Mouse (Mus musculus) kidney, postnatal 0 days (tissue): ENCODE data around the gene Hamp. TPM values are rescaled to one million over a fixed set of nuclear protein-coding genes. Genes with fewer than 3 reads are reported as not detected.

Experiments
- ATAC-seq: fragments of 200-750 bp; cut with Nextera tagmentation; replicated peaks from 2 replicates; pipeline ENCODE4 v1.8.0; 2017; ENCODE audit warnings: low read depth, moderate number of reproducible peaks, moderate TSS enrichment, moderate library complexity; ENCODE audit not compliant: low FRiP score
- DNase-seq: peaks from one replicate; pipeline ENCODE4 v3.0.0-alpha.2; 2016; ENCODE audit warnings: low spot score
- H3K27ac ChIP-seq: fragments of 300-500 bp; sonication (generic); 2 replicates; pipeline ENCODE4 v1.5.1; 2014; ENCODE audit warnings: mild to moderate bottlenecking
- H3K27me3 ChIP-seq: fragments of 300-500 bp; sonication (generic); 2 replicates; pipeline ENCODE4 v1.6.1; 2014; ENCODE audit warnings: low read length, mixed read lengths; ENCODE audit not compliant: insufficient read depth
- H3K36me3 ChIP-seq: fragments of 300-500 bp; sonication (generic); 2 replicates; pipeline ENCODE4 v1.6.1; 2014; ENCODE audit warnings: low read length, mixed read lengths; ENCODE audit not compliant: insufficient read depth
- H3K4me1 ChIP-seq: fragments of 300-500 bp; sonication (generic); replicated peaks from 2 replicates; pipeline ENCODE4 v1.6.1; 2014; ENCODE audit warnings: antibody characterized with exemption, low read length, mixed read lengths; ENCODE audit not compliant: insufficient read depth
- H3K4me2 ChIP-seq: fragments of 300-500 bp; sonication (generic); 2 replicates; pipeline ENCODE4 v1.6.1; 2014; ENCODE audit warnings: mild to moderate bottlenecking, low read length, moderate library complexity, mixed read lengths
- H3K4me3 ChIP-seq: fragments of 300-500 bp; sonication (generic); replicated peaks from 2 replicates; pipeline ENCODE4 v1.5.1; 2014; ENCODE audit warnings: low read depth, low read length
- H3K9ac ChIP-seq: fragments of 300-500 bp; sonication (generic); 2 replicates; pipeline ENCODE4 v1.6.1; 2014; ENCODE audit warnings: low read depth, low read length
- H3K9me3 ChIP-seq: fragments of 300-500 bp; sonication (generic); replicated peaks from 2 replicates; pipeline ENCODE4 v1.6.1; 2016; ENCODE audit warnings: low read length, inconsistent platforms, mixed read lengths
- CTCF ChIP-seq: IDR thresholded peaks from 2 replicates; pipeline ENCODE4 v1.5.1; 2016; ENCODE audit warnings: antibody characterized with exemption, low read depth, mild to moderate bottlenecking, moderate library complexity
- WGBS: fragments of 180-500 bp; shearing (Covaris S2); extraction: QIAGEN DNeasy Blood & Tissue Kit; methylation state at CpG from one replicate; pipeline ENCODE4 v1.1.7; 2014; 5-methylcytosine and 5-hydroxymethylcytosine counted together
- polyA plus RNA-seq: library from polyadenylated mRNA; unstranded; fragments of >200 nt; fragmentation: Nextera tagmentation; extraction: Ambion mirVana; gene quantifications from 2 replicates; pipeline ENCODE4 v1.2.1, GENCODE M21; 2015

Gene Hamp
- polyA plus RNA-seq, 1 experiment from 2014 or later: not detected

DNA sequence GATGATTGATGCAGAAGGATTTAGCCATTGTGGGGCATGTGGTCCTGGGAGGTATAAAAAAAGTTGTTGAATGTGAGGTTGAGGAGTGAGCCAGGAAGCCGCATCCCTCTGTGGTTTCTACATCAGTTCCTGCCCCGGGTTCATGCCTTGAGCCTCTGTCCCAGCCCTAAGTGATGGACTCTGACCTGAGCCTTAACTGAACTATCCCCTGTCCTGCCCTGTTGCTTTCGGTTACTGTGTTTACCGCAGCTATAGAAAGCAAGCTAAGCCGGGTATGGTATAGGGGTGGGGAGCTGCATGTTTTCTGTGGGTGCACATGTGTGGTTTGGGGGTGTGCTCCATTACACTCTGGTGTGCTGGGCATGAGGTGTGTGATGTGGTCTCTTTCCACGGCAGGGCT is 34.1 kb downstream of the Hamp start:
- H3K36me3 ChIP-seq: no peaks in the 10 kb centered on the region
- ATAC-seq (no peak), DNase-seq (no peak)
- TF ChIP-seq CTCF: no peak
- 76% methylated on average over 6 of the region's 6 CpGs for WGBS
- no peak overlapping the region for H3K4me2 ChIP-seq
- H3K4me3 ChIP-seq: no peak overlapping the region
- no peaks in the 10 kb centered on the region for H3K9me3 ChIP-seq
- H3K4me1 ChIP-seq: 0 out of 2 replicates have a peak, but pooled peaks cover 8% of the 10 kb centered on the region
- no peaks in the 10 kb centered on the region for H3K27me3 ChIP-seq
- H3K27ac ChIP-seq: no peak overlapping the region
- H3K9ac ChIP-seq: no peak overlapping the region

DNA sequence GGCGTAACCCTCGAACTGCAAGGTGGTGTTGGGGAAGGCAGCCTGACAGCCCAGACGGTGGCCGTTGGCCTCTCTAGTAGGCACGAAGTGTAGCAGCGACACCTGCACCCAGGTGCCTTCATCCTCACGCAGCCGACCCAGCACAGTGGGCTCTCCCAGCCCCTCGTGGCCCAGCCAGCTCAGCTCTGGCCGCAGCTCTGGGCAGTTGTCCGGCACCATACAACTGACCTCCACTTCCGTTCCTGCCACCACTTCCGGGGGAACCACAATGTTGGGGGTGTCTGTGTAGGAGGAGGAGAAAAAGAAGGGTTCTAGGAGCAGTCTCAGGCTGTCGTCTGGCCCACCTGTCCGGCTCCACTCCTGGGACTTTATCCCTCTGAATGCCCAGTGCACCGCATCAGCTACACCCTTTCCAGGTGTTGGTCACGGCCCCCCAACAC is 34.8 kb downstream of the Hamp start:
- H3K27ac ChIP-seq: no peak overlapping the region
- no peaks in the 10 kb centered on the region for H3K9me3 ChIP-seq
- H3K4me2 ChIP-seq: peak overlapping the region; percentile 59
- H3K27me3 ChIP-seq: no peaks in the 10 kb centered on the region
- no peak overlapping the region for H3K9ac ChIP-seq
- ATAC-seq: 0 out of 2 replicates have a peak, but pooled peaks have one; percentile 14
- H3K4me1 ChIP-seq: 0 out of 2 replicates have a peak, but pooled peaks cover 8% of the 10 kb centered on the region
- H3K36me3 ChIP-seq: no peaks in the 10 kb centered on the region
- no peak for TF ChIP-seq CTCF
- WGBS: 17% methylated on average over 16 of the region's 17 CpGs
- peak overlapping the region; percentile 17; the same call in 1 of the 2 replicates for H3K4me3 ChIP-seq
- no peak for DNase-seq

DNA sequence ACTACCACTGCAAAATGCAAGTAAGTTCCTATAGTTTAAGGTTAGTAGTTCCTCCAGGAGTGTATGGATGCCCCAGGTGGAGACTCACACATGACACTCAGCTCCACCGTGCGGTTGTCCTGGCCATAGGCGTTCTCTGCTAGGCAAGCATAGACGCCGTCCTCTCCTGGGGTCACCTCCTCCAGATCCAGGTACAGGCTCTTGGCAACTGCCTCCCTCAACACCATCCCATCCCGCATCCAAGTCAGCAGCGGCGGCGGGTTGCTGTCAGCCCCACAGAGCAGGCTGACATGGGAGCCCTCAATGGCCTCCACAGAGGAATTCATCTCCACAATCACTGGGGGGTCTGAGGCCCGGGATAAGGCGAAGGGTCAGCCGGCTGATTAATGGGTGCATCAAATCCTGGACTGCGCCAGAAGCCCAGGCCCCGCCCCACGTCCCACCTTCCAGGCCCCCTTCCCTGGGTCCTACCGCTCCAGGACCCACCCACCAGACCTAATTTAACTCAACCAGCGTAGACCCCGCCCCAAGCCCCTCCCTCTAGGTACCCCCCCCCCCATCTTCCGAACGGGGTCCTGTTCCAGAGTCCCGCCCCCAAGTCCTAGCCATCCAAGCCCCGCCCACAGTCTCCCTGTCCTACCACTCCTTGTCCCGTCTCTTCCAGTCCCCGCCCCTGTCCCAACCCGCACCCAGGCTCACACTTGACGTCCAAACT is 35.4 kb downstream of the Hamp start:
- H3K36me3 ChIP-seq: no peaks in the 10 kb centered on the region
- no peak overlapping the region for H3K9ac ChIP-seq
- ATAC-seq (peak; percentile 61), DNase-seq (peak; percentile 71)
- H3K4me2 ChIP-seq: peak overlapping the region; percentile 59
- no peaks in the 10 kb centered on the region for H3K27me3 ChIP-seq
- WGBS: 2% methylated on average over 26 of the region's 26 CpGs
- TF ChIP-seq CTCF: peak; percentile 11; the same call in 1 of the 2 replicates
- H3K27ac ChIP-seq: no peak overlapping the region
- no peaks in the 10 kb centered on the region for H3K9me3 ChIP-seq
- peak overlapping the region; percentile 17; the same call in 1 of the 2 replicates for H3K4me3 ChIP-seq
- H3K4me1 ChIP-seq: 0 out of 2 replicates have a peak, but pooled peaks cover 8% of the 10 kb centered on the region

DNA sequence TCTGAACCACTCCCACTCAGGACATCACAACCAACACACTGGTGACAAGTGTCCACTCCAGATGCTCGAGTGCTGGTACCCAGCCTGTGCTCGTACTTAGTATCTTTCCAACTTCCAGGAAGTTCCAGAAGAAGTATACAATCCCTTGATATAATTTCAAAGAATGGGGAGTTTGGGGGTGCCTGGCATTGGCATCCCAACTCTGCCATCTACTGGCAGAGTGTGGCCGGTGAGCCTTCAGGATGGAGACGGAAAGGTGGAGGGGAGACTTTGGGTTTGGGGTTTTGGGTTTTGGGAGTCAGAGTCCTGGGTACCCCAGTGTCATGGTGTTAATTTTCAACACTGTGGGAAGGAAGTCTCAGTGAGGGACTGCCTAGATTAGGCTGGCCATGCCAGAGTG is 39.8 kb downstream of the Hamp start:
- peak; percentile 29 for DNase-seq
- Histone ChIP-seq H3K27ac (no peak overlapping the region), H3K9me3 (no peaks in the 10 kb centered on the region), H3K4me3 (no peak overlapping the region), H3K27me3 (no peaks in the 10 kb centered on the region), H3K36me3 (no peaks in the 10 kb centered on the region), H3K4me2 (no peak overlapping the region), H3K4me1 (peaks cover 8% of the 10 kb centered on the region; the same call in 1 of the 2 replicates), H3K9ac (no peak overlapping the region)
- peak; percentile 73 for TF ChIP-seq CTCF
- ATAC-seq: no peak
- 42% methylated on average over 4 of the region's 4 CpGs for WGBS

DNA sequence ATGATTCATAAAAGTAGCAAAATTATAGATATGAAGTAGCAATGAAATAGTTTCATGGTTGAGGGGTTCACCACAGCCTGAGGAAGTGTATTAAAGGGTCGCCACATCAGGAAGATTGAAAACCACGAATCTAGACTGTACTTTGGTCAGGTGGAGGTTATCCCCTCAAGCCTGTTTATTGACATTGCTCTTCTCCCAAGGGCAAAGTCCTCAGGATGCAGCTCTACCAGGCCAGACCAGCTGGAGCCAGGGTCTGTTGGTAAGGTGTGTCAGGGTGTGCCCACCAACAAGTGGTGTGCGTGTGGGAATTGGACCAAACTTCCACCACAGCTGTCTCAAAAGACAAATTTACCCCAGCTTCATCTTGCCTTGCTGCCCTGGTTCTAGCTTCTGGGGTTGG is 48.6 kb downstream of the Hamp start:
- WGBS: 78% methylated on average over 3 of the region's 3 CpGs
- DNase-seq (no peak), ATAC-seq (no peak)
- Histone ChIP-seq H3K4me1 (no peaks in the 10 kb centered on the region; the same call in 1 of the 2 replicates), H3K9me3 (no peaks in the 10 kb centered on the region), H3K4me2 (no peak overlapping the region), H3K4me3 (no peak overlapping the region), H3K27me3 (no peaks in the 10 kb centered on the region), H3K27ac (no peak overlapping the region), H3K9ac (no peak overlapping the region), H3K36me3 (no peaks in the 10 kb centered on the region)
- TF ChIP-seq CTCF: no peak

DNA sequence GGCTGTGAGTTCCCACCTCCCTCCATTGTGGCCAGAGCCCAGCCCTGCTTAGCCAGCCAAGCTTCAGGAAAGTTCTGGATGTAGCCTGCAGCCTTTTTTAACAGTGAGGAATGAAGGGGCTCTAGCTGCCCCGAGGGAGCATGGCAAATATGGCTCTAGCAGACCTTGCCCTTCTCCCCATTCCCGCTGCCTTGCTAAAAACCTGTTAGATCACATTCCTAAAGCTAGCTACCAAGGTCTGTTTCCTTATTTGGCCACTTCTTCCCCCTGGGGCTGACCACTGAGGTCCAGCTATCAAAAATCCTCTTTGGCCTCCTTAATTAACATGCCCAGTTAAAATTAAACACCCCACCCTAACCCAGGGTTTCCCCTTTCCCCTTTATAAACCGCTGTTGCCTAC is 51.3 kb downstream of the Hamp start:
- Histone ChIP-seq H3K27me3 (no peaks in the 10 kb centered on the region), H3K4me1 (no peaks in the 10 kb centered on the region), H3K4me3 (no peak overlapping the region), H3K4me2 (no peak overlapping the region), H3K36me3 (no peaks in the 10 kb centered on the region), H3K9me3 (no peaks in the 10 kb centered on the region), H3K27ac (peak overlapping the region; percentile 68), H3K9ac (no peak overlapping the region)
- WGBS: 37% methylated on average over 3 of the region's 3 CpGs
- peak; percentile 54; the same call in 1 of the 2 replicates for ATAC-seq
- TF ChIP-seq CTCF: no peak
- peak; percentile 28 for DNase-seq

Other genes with a start within 250 kb of the Hamp start
- 2.0 and 2.5 TPM in 2 replicates for gene 2200002J24Rik, start 245.1 kb downstream of the Hamp start, polyA plus RNA-seq
- gene Atp4a, start 231.8 kb downstream of the Hamp start, polyA plus RNA-seq: 4.6 and 5.0 TPM in 2 replicates
- gene Tmem147, start 214.5 kb downstream of the Hamp start, polyA plus RNA-seq: 320 and 325 TPM in 2 replicates
- 0.15 and 0.32 TPM in 2 replicates for gene Gapdhs, start 200.4 kb downstream of the Hamp start, polyA plus RNA-seq
- 2.4 and 2.5 TPM in 2 replicates for gene Sbsn, start 192.6 kb downstream of the Hamp start, polyA plus RNA-seq
- 1.7 and 2.7 TPM in 2 replicates for gene Dmkn, start 180.3 kb downstream of the Hamp start, polyA plus RNA-seq
- gene Krtdap, start 156.1 kb downstream of the Hamp start, polyA plus RNA-seq: 1.4 and 3.4 TPM in 2 replicates
- 0.06 and 0.16 TPM in 2 replicates for gene Ffar2, start 120.3 kb downstream of the Hamp start, polyA plus RNA-seq
- gene Ffar3, start 87.9 kb downstream of the Hamp start, polyA plus RNA-seq: 0.20 TPM in 1 of 2 replicates, not detected in the other
- gene Ffar1, start 82.5 kb downstream of the Hamp start, polyA plus RNA-seq: 0.03 TPM in 1 of 2 replicates, not detected in the other
- 0.20 and 0.45 TPM in 2 replicates for gene Cd22, start 63.7 kb downstream of the Hamp start, polyA plus RNA-seq
- gene Mag, start 29.2 kb downstream of the Hamp start, polyA plus RNA-seq: 0.79 and 0.91 TPM in 2 replicates
- not detected in 2 replicates for gene Hamp2, start 19.4 kb downstream of the Hamp start, polyA plus RNA-seq
- gene Usf2, start 12.8 kb upstream of the Hamp start, polyA plus RNA-seq: 21.9 and 22.3 TPM in 2 replicates
- gene Lsr, start 29.4 kb upstream of the Hamp start, polyA plus RNA-seq: 58.4 and 60.6 TPM in 2 replicates
- gene Fam187b, start 29.8 kb upstream of the Hamp start, polyA plus RNA-seq: 8.9 and 9.2 TPM in 2 replicates
- 31.5 and 35.9 TPM in 2 replicates for gene Fxyd5, start 98.4 kb upstream of the Hamp start, polyA plus RNA-seq
- 6.1 and 8.5 TPM in 2 replicates for gene Fxyd7, start 107.4 kb upstream of the Hamp start, polyA plus RNA-seq
- gene Fxyd1, start 113.2 kb upstream of the Hamp start, polyA plus RNA-seq: 62.0 and 76.3 TPM in 2 replicates
- gene Lgi4, start 115.3 kb upstream of the Hamp start, polyA plus RNA-seq: 0.24 and 0.34 TPM in 2 replicates
- 16.9 and 22.5 TPM in 2 replicates for gene Fxyd3, start 132.7 kb upstream of the Hamp start, polyA plus RNA-seq
- 106 and 110 TPM in 2 replicates for gene Hpn, start 171.3 kb upstream of the Hamp start, polyA plus RNA-seq
- gene Scn1b, start 183.0 kb upstream of the Hamp start, polyA plus RNA-seq: 2.2 and 2.8 TPM in 2 replicates
- 36.2 and 36.3 TPM in 2 replicates for gene Gramd1a, start 211.9 kb upstream of the Hamp start, polyA plus RNA-seq